Mouse (Mus musculus): ENCODE measurements at regions not wholly inside any gene's neighbourhood (a gene's known extent, or its start where the extent isn't known, plus 50 kb on each side); places are given as distances from the start of the nearest gene placed in this dataset.
A peak's percentile ranks its signal among the peaks of the same experiment; 100 is the strongest.

- DNase-seq, result peak; percentile 61
Measured at GRCm38 (mm10) chr4:53217608-53218290, 58.1 kb upstream of the Abca1 start.

DNA sequence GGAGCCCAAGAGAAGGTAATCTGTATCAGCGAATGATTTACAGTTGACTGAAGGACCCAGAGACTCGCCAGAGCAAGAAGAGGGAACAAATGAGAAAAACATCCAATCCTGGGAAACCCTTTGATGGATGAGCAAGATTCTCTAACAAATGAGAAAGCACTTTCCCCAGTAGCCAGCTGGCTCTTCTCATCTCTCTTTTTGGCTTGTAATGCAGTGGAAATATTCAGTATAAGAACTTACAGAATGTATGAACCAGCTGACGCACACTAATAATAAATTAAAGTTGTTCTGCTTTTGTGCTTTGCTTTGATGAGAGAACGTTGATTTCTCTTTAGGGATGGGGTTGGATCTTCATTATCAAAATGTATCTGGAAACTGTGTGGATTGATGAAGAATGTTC is 52.8 kb upstream of the Abca1 start:
- no peak for DNase-seq

DNA sequence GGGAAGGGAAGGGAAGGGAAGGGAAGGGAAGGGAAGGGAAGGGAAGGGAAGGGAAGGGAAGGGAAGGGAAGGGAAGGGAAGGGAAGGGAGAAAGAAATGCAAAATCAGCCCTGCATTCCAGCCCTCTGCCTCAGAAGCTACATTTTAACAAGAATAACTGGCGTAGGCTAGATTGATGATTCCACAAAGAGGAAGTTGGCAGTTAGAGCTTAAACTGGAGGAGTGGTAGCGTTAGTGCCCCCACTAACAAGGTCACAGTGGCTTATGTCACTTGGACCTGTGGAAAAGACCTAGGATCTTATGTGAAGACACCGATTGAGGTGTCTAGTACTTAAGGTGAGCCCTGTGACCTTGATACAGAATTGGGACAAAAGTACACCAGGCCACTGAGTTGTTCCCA is 51.0 kb upstream of the Abca1 start:
- DNase-seq, result no peak

Data from cerebellum, adult 8-10 months (tissue).